Comparison of ENCODE assay signal across 9 mouse cellular contexts in genomic region chr5:142387716-142388115, GRCm38 (mm10). TPM values are rescaled to one million over a fixed set of nuclear protein-coding genes. Genes with fewer than 3 reads are reported as not detected.
DNase-seq lines count a peak whose midpoint lies in the region; ATAC-seq and TF ChIP-seq lines count a peak whose summit lies in the region.
"Had no signal": no experiment of that assay in that cellular context is flagged by ENCODE, and none has a peak within 500 bp of the region (broad histone marks: within the 10 kb centered on the region; RNA-seq: fewer than 3 reads in every experiment).

No protein-coding gene starts in this region.

- 64% methylated on average over 4 of the region's 4 CpGs for WGBS in liver, embryonic 14.5 days (ENCODE audit: insufficient replicate concordance)
- WGBS in liver, embryonic 11.5 days: 74% methylated on average over 4 of the region's 4 CpGs
- WGBS in hindbrain, embryonic 12.5 days: 70% methylated on average over 4 of the region's 4 CpGs

- no peak for TF ChIP-seq EP300 in liver, embryonic 14.5 days (IDR thresholded peaks at IDR 0.05; ENCODE audit: low read depth)

- H3K4me2 ChIP-seq in liver, embryonic 14.5 days (ENCODE audit: low read depth): no peak overlapping the region
- H3K4me2 ChIP-seq in liver, embryonic 11.5 days: no peak overlapping the region
- H3K4me2 ChIP-seq in hindbrain, embryonic 12.5 days (replicated peaks): no peak overlapping the region
- H3K4me2 ChIP-seq: liver, embryonic 13.5 days had no signal

- ATAC-seq in liver, embryonic 14.5 days (ENCODE audit: insufficient read depth): no peak
- ATAC-seq in liver, embryonic 11.5 days (replicated peaks; ENCODE audit: low FRiP score): no peak
- ATAC-seq in hindbrain, embryonic 12.5 days (ENCODE audit: low FRiP score): 0 out of 2 replicates have a peak, but pooled peaks have one; percentile 29

- H3K9me3 ChIP-seq in liver, embryonic 14.5 days (ENCODE audit: control insufficient read depth, low read length): no peaks in the 10 kb centered on the region
- H3K9me3 ChIP-seq in liver, embryonic 11.5 days (ENCODE audit: control insufficient read depth, low read length): no peaks in the 10 kb centered on the region
- H3K9me3 ChIP-seq in hindbrain, embryonic 12.5 days (replicated peaks): no peaks in the 10 kb centered on the region
- H3K9me3 ChIP-seq: liver, embryonic 13.5 days had no signal

- no peak overlapping the region for H3K4me3 ChIP-seq in liver, embryonic 14.5 days (ENCODE audit: insufficient read depth in 1 of 2, low read depth in 2 of 2, low read length in 2 of 2)
- H3K4me3 ChIP-seq in liver, embryonic 11.5 days (ENCODE audit: low read depth, low read length): no peak overlapping the region
- no peak overlapping the region for H3K4me3 ChIP-seq in hindbrain, embryonic 12.5 days
- H3K4me3 ChIP-seq: liver, embryonic 13.5 days had no signal

- no peak overlapping the region for H3K9ac ChIP-seq in liver, embryonic 14.5 days (replicated peaks)
- no peak overlapping the region for H3K9ac ChIP-seq in liver, embryonic 11.5 days (ENCODE audit: low read depth, low read length)
- no peak overlapping the region for H3K9ac ChIP-seq in hindbrain, embryonic 12.5 days
- H3K9ac ChIP-seq: liver, embryonic 13.5 days had no signal

- no peak overlapping the region for H3K27ac ChIP-seq in liver, embryonic 14.5 days
- no peak overlapping the region for H3K27ac ChIP-seq in liver, embryonic 11.5 days (ENCODE audit: low read depth, low read length)
- H3K27ac ChIP-seq in hindbrain, embryonic 12.5 days: peak overlapping the region; percentile 82; the same call in 1 of the 2 replicates
- H3K27ac ChIP-seq: liver, embryonic 13.5 days had no signal

- peaks cover 0 to 2% of the 10 kb centered on the region in 2 experiments; a peak in 1 of 4 replicates for H3K4me1 ChIP-seq in liver, embryonic 14.5 days (replicated peaks; ENCODE audit: control insufficient read depth in 2 of 2, insufficient read depth in 2 of 2, low read length in 1 of 2)
- H3K4me1 ChIP-seq in liver, embryonic 11.5 days (replicated peaks; ENCODE audit: control insufficient read depth, insufficient read depth, low read length): no peaks in the 10 kb centered on the region; the same call in 1 of the 2 replicates
- peaks cover 37% of the 10 kb centered on the region for H3K4me1 ChIP-seq in hindbrain, embryonic 12.5 days

- H3K36me3 ChIP-seq in liver, embryonic 14.5 days (replicated peaks; ENCODE audit: control insufficient read depth, insufficient read depth, low read depth): no peaks in the 10 kb centered on the region
- no peaks in the 10 kb centered on the region for H3K36me3 ChIP-seq in liver, embryonic 11.5 days (ENCODE audit: control insufficient read depth, insufficient read depth, low read length)
- H3K36me3 ChIP-seq in hindbrain, embryonic 12.5 days: no peaks in the 10 kb centered on the region
- H3K36me3 ChIP-seq: liver, embryonic 13.5 days had no signal

- peak; percentile 72 for TF ChIP-seq CTCF in liver, embryonic 14.5 days (IDR thresholded peaks at IDR 0.05; ENCODE audit: low read depth)

- no peaks in the 10 kb centered on the region for H3K27me3 ChIP-seq in liver, embryonic 14.5 days (ENCODE audit: control insufficient read depth, insufficient read depth, low read length)
- no peaks in the 10 kb centered on the region for H3K27me3 ChIP-seq in liver, embryonic 11.5 days (replicated peaks; ENCODE audit: control insufficient read depth, insufficient read depth, low read length)
- no peaks in the 10 kb centered on the region for H3K27me3 ChIP-seq in hindbrain, embryonic 12.5 days
- H3K27me3 ChIP-seq: liver, embryonic 13.5 days had no signal

- no peak for DNase-seq in liver, embryonic 14.5 days (ENCODE audit: low read depth in 3 of 3, low spot score in 3 of 3)
- DNase-seq in liver, embryonic 11.5 days (ENCODE audit: low spot score): no peak
- DNase-seq in T-cell, adult 2 months (ENCODE audit: low spot score): peak; percentile 26
- DNase-seq in retina, embryonic 14.5 days (ENCODE audit: low spot score): peak; percentile 43
- no peak for DNase-seq in gastrocnemius, postnatal 25 days
- no peak for DNase-seq in right cerebral cortex, adult 2 months (ENCODE audit: low spot score in 2 of 2)
- no peak for DNase-seq in MN1 (ENCODE audit: low spot score)
- DNase-seq: liver, embryonic 13.5 days had no signal

RNA-seq across cellular contexts. Expression of gene Foxk1, which starts 13.6 kb away (rescaled TPM):
- polyA plus RNA-seq in liver, embryonic 14.5 days (2012; rRNA removed): 2.4 TPM in 2 replicates
- polyA plus RNA-seq in liver, embryonic 14.5 days (2014; fragmentation: Nextera tagmentation; extraction: Ambion mirVana): 1.1 and 1.8 TPM in 2 replicates
- 3.1 and 4.0 TPM in 2 replicates for polyA plus RNA-seq in liver, embryonic 11.5 days (2014; fragmentation: Nextera tagmentation; extraction: Ambion mirVana)
- polyA plus RNA-seq in hindbrain, embryonic 12.5 days (2016; fragmentation: Nextera tagmentation; extraction: Ambion mirVana): 7.9 and 8.8 TPM in 2 replicates
- 10 to 100 TPM; 10.5 to 12.1 TPM for total RNA-seq in gastrocnemius, postnatal 25 days (2021)

Comparison
In these comparisons a context has a peak if more than half of its experiments do, and no peak if none do; other contexts are left out.
1. DNase-seq: peak in T-cell, adult 2 months (single experiment) and retina, embryonic 14.5 days (single experiment); none in liver, embryonic 14.5 days (0 of 3), liver, embryonic 11.5 days (single experiment), gastrocnemius, postnatal 25 days (single experiment), right cerebral cortex, adult 2 months (0 of 2) and MN1 (single experiment).